Mouse (Mus musculus): Measurements from ENCODE around the gene Sipa1l2. TPM values are rescaled to one million over a fixed set of nuclear protein-coding genes. Genes with fewer than 3 reads are reported as not detected.
A peak's percentile ranks its signal among the peaks of the same experiment; 100 is the strongest.

Sipa1l2 gene
- polyA plus RNA-seq, 1 experiment from 2014 or later = 3.4 TPM

GRCm38 (mm10) chr8:125580426-125580825 lies 10.8 kb upstream of the Sipa1l2 start:
- no peak for DNase-seq (ENCODE audit: low spot score)

GRCm38 (mm10) chr8:125576127-125576526 lies 6.5 kb upstream of the Sipa1l2 start:
- DNase-seq (ENCODE audit: low spot score) = no peak

GRCm38 (mm10) chr8:125574280-125574679 lies 4.7 kb upstream of the Sipa1l2 start:
- DNase-seq (ENCODE audit: low spot score) = peak; percentile 58

- no peak for DNase-seq (ENCODE audit: low spot score)
Observed at GRCm38 (mm10) chr8:125572246-125572645, 2.6 kb upstream of the Sipa1l2 start.

GRCm38 (mm10) chr8:125570835-125571465 lies 1.3 kb upstream of the Sipa1l2 start:
- peak; percentile 57 for DNase-seq (ENCODE audit: low spot score)

- DNase-seq (ENCODE audit: low spot score) = no peak
Observed at GRCm38 (mm10) chr8:125570389-125570788, 781 bp upstream of the Sipa1l2 start.

GRCm38 (mm10) chr8:125568851-125569532 lies 616 bp downstream of the Sipa1l2 start:
- peak; percentile 51 for DNase-seq (ENCODE audit: low spot score)

- DNase-seq (ENCODE audit: low spot score) = no peak
Observed at GRCm38 (mm10) chr8:125568421-125568850, 1.2 kb downstream of the Sipa1l2 start.

GRCm38 (mm10) chr8:125567569-125567968 lies 2.0 kb downstream of the Sipa1l2 start:
- peak; percentile 61 for DNase-seq (ENCODE audit: low spot score)

- no peak for DNase-seq (ENCODE audit: low spot score)
Observed at GRCm38 (mm10) chr8:125562878-125563277, 6.7 kb downstream of the Sipa1l2 start.

GRCm38 (mm10) chr8:125560825-125561490 lies 8.7 kb downstream of the Sipa1l2 start:
- peak; percentile 34 for DNase-seq (ENCODE audit: low spot score)

GRCm38 (mm10) chr8:125559066-125559653 lies 10.4 kb downstream of the Sipa1l2 start:
- no peak for DNase-seq (ENCODE audit: low spot score)

- peak; percentile 23 for DNase-seq (ENCODE audit: low spot score)
Observed at GRCm38 (mm10) chr8:125558109-125559065, 11.2 kb downstream of the Sipa1l2 start.

- no peak for DNase-seq (ENCODE audit: low spot score)
Observed at GRCm38 (mm10) chr8:125557391-125558108, 12.1 kb downstream of the Sipa1l2 start.

GRCm38 (mm10) chr8:125556706-125557105 lies 12.9 kb downstream of the Sipa1l2 start:
- DNase-seq (ENCODE audit: low spot score) = no peak

- DNase-seq (ENCODE audit: low spot score) = no peak
Observed at GRCm38 (mm10) chr8:125550567-125550966, 19.0 kb downstream of the Sipa1l2 start.

- no peak for DNase-seq (ENCODE audit: low spot score)
Observed at GRCm38 (mm10) chr8:125547296-125547695, 22.3 kb downstream of the Sipa1l2 start.

- DNase-seq (ENCODE audit: low spot score) = no peak
Observed at GRCm38 (mm10) chr8:125545866-125546265, 23.7 kb downstream of the Sipa1l2 start.

GRCm38 (mm10) chr8:125542893-125543613 lies 26.6 kb downstream of the Sipa1l2 start:
- DNase-seq (ENCODE audit: low spot score) = no peak

Measured in thymus, postnatal 0 days (tissue).